Mouse (Mus musculus) forebrain, embryonic 15.5 days (tissue): ENCODE measurements around the gene Aif1l. TPM values are rescaled to one million over a fixed set of nuclear protein-coding genes. Genes with fewer than 3 reads are reported as not detected.
A peak's percentile ranks its signal among the peaks of the same experiment; 100 is the strongest.

ENCODE experiments used
- ATAC-seq: fragments of 200-750 bp; cut with Nextera tagmentation; replicated peaks from 2 replicates; pipeline ENCODE4 v1.8.0; 2017; ENCODE audit warnings: mild to moderate bottlenecking, moderate TSS enrichment, moderate library complexity
- H3K27ac ChIP-seq: fragments of 300-500 bp; sonication (generic); replicated peaks from 2 replicates; pipeline ENCODE4 v1.5.1; 2015; ENCODE audit warnings: mild to moderate bottlenecking, inconsistent platforms
- H3K27me3 ChIP-seq: fragments of 300-500 bp; sonication (generic); 2 replicates; pipeline ENCODE4 v1.6.1; 2015; ENCODE audit warnings: inconsistent platforms
- H3K36me3 ChIP-seq: fragments of 300-500 bp; sonication (generic); 2 replicates; pipeline ENCODE4 v1.6.1; 2015; ENCODE audit warnings: mild to moderate bottlenecking, inconsistent platforms
- H3K4me1 ChIP-seq: fragments of 300-500 bp; sonication (generic); 2 replicates; pipeline ENCODE4 v1.6.1; 2015; ENCODE audit warnings: inconsistent platforms
- H3K4me2 ChIP-seq: fragments of 300-500 bp; sonication (generic); replicated peaks from 2 replicates; pipeline ENCODE4 v1.6.1; 2015; ENCODE audit warnings: mild to moderate bottlenecking, inconsistent platforms
- H3K4me3 ChIP-seq: fragments of 300-500 bp; sonication (generic); 2 replicates; pipeline ENCODE4 v1.5.1; 2015; ENCODE audit warnings: mild to moderate bottlenecking, inconsistent platforms
- H3K9ac ChIP-seq: fragments of 300-500 bp; sonication (generic); replicated peaks from 2 replicates; pipeline ENCODE4 v1.6.1; 2015; ENCODE audit warnings: mild to moderate bottlenecking, inconsistent platforms
- H3K9me3 ChIP-seq: fragments of 300-500 bp; sonication (generic); 2 replicates; pipeline ENCODE4 v1.6.1; 2016; ENCODE audit warnings: inconsistent platforms
- WGBS: fragments of 180-500 bp; shearing (Covaris S2); methylation state at CpG from one replicate; pipeline ENCODE4 v1.1.7; 2015; ENCODE audit warnings: mixed read lengths; 5-methylcytosine and 5-hydroxymethylcytosine counted together
- polyA plus RNA-seq: library from polyadenylated mRNA; unstranded; fragments of >200 nt; fragmentation: Nextera tagmentation; extraction: Ambion mirVana; gene quantifications from 2 replicates; pipeline ENCODE4 v1.2.1, GENCODE M21; 2015

The Aif1l gene
- polyA plus RNA-seq, 1 experiment from 2014 or later = 52.2 TPM

DNA sequence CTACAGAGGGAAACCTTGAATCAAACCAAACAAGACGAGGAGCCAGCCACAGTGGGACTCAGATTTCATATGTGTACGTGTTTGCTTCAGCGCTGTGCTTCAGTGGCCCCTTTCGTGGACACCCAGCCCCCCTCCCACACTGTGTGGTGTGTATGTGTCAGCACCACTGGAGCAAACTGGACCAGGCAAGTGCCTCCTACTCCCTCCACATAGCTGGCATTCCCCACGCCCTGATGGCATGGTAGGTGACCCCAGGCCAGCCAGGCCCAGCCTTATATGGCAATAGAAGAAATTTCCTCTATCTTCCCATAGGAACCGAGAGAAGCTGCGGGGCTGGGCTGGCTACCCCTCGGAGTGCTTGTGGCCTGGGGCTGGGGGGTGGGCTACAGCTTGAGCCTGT is 3.7 kb downstream of the Aif1l start:
- H3K4me3 ChIP-seq = no peak overlapping the region
- H3K36me3 ChIP-seq = no peaks in the 10 kb centered on the region
- no peak overlapping the region for H3K9ac ChIP-seq
- ATAC-seq = no peak
- H3K27me3 ChIP-seq = no peaks in the 10 kb centered on the region
- no peaks in the 10 kb centered on the region for H3K9me3 ChIP-seq
- peaks cover 29% of the 10 kb centered on the region for H3K4me1 ChIP-seq
- no peak overlapping the region for H3K4me2 ChIP-seq
- WGBS = 90% methylated on average over 8 of the region's 8 CpGs
- H3K27ac ChIP-seq = no peak overlapping the region

- Histone ChIP-seq H3K9me3 (no peaks in the 10 kb centered on the region), H3K9ac (no peak overlapping the region), H3K4me2 (no peak overlapping the region), H3K4me3 (no peak overlapping the region), H3K27ac (no peak overlapping the region), H3K27me3 (no peaks in the 10 kb centered on the region), H3K4me1 (peaks cover 26% of the 10 kb centered on the region), H3K36me3 (no peaks in the 10 kb centered on the region)
- WGBS = 82% methylated on average over 9 of the region's 9 CpGs
- no peak for ATAC-seq
These were observed 4.8 kb downstream of the Aif1l start for GRCm38 (mm10) chr2:31954779-31955181.

GRCm38 (mm10) chr2:31955686-31956085 is 5.7 kb downstream of the Aif1l start:
- no peaks in the 10 kb centered on the region for H3K9me3 ChIP-seq
- ATAC-seq = no peak
- H3K4me1 ChIP-seq = peaks cover 21% of the 10 kb centered on the region
- H3K4me2 ChIP-seq = no peak overlapping the region
- no peak overlapping the region for H3K4me3 ChIP-seq
- H3K27ac ChIP-seq = no peak overlapping the region
- no peak overlapping the region for H3K9ac ChIP-seq
- no peaks in the 10 kb centered on the region for H3K36me3 ChIP-seq
- no peaks in the 10 kb centered on the region for H3K27me3 ChIP-seq
- 85% methylated on average over 5 of the region's 5 CpGs for WGBS

GRCm38 (mm10) chr2:31957211-31957610 is 7.3 kb downstream of the Aif1l start:
- Histone ChIP-seq H3K27me3 (no peaks in the 10 kb centered on the region), H3K9ac (no peak overlapping the region), H3K9me3 (no peaks in the 10 kb centered on the region), H3K36me3 (no peaks in the 10 kb centered on the region), H3K4me1 (peaks cover 14% of the 10 kb centered on the region), H3K27ac (no peak overlapping the region), H3K4me2 (no peak overlapping the region), H3K4me3 (no peak overlapping the region)
- no peak for ATAC-seq
- 92% methylated on average over 10 of the region's 10 CpGs for WGBS

- H3K27ac ChIP-seq = peak overlapping the region; percentile 90
- no peaks in the 10 kb centered on the region for H3K36me3 ChIP-seq
- no peak overlapping the region for H3K4me2 ChIP-seq
- H3K27me3 ChIP-seq = no peaks in the 10 kb centered on the region
- WGBS = 95% methylated on average over 8 of the region's 8 CpGs
- ATAC-seq = no peak
- H3K9me3 ChIP-seq = no peaks in the 10 kb centered on the region
- peaks cover 22% of the 10 kb centered on the region for H3K4me1 ChIP-seq
- H3K9ac ChIP-seq = no peak overlapping the region
- no peak overlapping the region for H3K4me3 ChIP-seq
These were observed 11.0 kb downstream of the Aif1l start for GRCm38 (mm10) chr2:31960986-31961385.

DNA sequence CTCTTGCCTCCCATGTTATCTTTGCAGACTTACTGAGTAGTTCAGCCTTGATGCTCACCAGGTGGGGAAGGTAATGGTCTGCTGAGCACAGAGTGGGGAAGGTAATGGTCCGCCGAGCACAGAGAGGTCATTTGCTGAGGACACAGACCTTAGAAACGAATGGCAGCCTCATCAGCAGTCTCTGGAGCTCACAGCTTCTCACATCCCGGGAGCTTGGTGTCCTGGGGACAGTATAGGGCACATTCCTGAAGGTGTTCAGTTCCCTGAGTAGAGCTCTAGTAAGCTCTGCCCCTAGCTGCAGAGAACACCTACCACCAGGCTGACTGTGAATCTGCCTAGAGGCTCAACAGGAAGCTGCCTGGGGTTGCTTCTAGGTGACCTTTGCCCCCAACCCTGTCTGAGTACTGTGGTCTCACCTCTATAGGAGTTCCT is 11.9 kb downstream of the Aif1l start:
- Histone ChIP-seq H3K27me3 (no peaks in the 10 kb centered on the region), H3K4me3 (no peak overlapping the region), H3K4me2 (no peak overlapping the region), H3K4me1 (peaks cover 22% of the 10 kb centered on the region), H3K27ac (peak overlapping the region; percentile 90), H3K36me3 (no peaks in the 10 kb centered on the region), H3K9ac (no peak overlapping the region), H3K9me3 (no peaks in the 10 kb centered on the region)
- 55% methylated on average over 4 of the region's 4 CpGs for WGBS
- ATAC-seq = 0 out of 2 replicates have a peak, but pooled peaks have one; percentile 3

DNA sequence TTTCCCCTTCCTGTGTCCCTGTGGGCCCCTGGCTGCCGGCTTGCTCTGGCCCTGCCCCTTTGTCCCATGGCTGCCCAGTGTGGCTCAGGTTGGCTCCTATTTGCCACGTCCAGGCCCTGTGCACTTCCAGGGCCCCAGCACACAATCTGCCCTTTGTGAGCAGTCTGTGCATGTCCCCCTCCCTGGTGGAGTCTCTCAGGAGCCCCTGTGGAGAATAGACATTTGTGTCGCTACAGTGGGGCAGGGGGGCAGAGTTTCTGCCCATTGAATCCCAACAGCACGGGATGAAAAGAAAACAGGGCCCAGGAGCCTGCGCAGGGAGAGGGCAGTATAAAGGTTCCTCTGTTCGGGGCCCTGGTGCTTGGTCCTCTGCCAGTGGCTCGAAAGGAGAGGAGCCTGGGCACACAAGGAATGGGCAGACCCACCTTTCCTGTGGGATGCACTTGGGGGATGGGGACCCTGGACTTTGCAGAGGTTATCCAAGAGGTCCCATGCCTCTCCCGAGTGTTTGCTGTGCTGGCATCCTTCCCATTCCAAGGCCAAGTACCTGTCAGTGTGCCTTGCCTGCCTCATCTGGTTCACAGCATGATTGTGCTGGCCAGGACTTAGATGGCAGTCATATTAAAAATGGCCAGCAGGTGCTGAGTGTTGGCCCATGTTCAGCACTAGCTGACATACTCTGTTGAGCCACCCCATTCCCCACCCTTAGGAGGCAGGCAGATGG is 12.7 kb downstream of the Aif1l start:
- peak; percentile 94 for ATAC-seq
- H3K4me2 ChIP-seq = no peak overlapping the region

GRCm38 (mm10) chr2:31963491-31963890 is 13.6 kb downstream of the Aif1l start:
- Histone ChIP-seq H3K4me2 (no peak overlapping the region), H3K27me3 (no peaks in the 10 kb centered on the region), H3K36me3 (no peaks in the 10 kb centered on the region), H3K9me3 (no peaks in the 10 kb centered on the region), H3K4me1 (peaks cover 22% of the 10 kb centered on the region), H3K4me3 (no peak overlapping the region), H3K9ac (no peak overlapping the region), H3K27ac (peak overlapping the region; percentile 90)
- no peak; the same call in 1 of the 2 replicates for ATAC-seq
- 65% methylated on average over 7 of the region's 7 CpGs for WGBS

More for the DNA sequence above, 12.7 kb downstream of the Aif1l start:
- Histone ChIP-seq H3K4me1 (peaks cover 22% of the 10 kb centered on the region), H3K9ac (peak overlapping the region; percentile 28; the same call in 1 of the 2 replicates), H3K27me3 (no peaks in the 10 kb centered on the region), H3K4me3 (no peak overlapping the region), H3K27ac (peak overlapping the region; percentile 90), H3K36me3 (no peaks in the 10 kb centered on the region), H3K9me3 (no peaks in the 10 kb centered on the region)
- 10% methylated on average over 8 of the region's 8 CpGs for WGBS

DNA sequence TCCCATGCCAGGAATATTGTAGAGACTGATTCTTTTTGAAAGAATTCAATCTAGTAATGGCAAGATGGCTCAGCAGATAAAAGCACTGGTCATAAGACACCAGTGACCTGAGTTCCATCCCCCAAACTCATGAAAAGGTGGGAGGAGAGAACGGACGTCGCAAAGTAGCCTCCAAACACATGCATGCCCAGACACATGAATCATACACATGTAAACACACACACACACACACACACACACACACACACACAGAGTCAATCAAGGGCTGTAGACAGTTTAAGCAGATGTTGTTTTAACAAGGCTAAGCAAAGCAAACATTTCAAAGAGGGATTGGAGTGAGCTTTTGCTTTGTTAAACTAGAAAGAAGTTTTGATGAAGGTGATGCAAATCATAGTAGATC is 14.3 kb downstream of the Aif1l start:
- no peak overlapping the region for H3K4me3 ChIP-seq
- no peaks in the 10 kb centered on the region for H3K36me3 ChIP-seq
- ATAC-seq = no peak
- no peak overlapping the region for H3K4me2 ChIP-seq
- peaks cover 22% of the 10 kb centered on the region for H3K4me1 ChIP-seq
- peak overlapping the region; percentile 47 for H3K27ac ChIP-seq
- H3K9ac ChIP-seq = no peak overlapping the region
- H3K27me3 ChIP-seq = no peaks in the 10 kb centered on the region
- 89% methylated on average over 3 of the region's 3 CpGs for WGBS
- no peaks in the 10 kb centered on the region for H3K9me3 ChIP-seq

DNA sequence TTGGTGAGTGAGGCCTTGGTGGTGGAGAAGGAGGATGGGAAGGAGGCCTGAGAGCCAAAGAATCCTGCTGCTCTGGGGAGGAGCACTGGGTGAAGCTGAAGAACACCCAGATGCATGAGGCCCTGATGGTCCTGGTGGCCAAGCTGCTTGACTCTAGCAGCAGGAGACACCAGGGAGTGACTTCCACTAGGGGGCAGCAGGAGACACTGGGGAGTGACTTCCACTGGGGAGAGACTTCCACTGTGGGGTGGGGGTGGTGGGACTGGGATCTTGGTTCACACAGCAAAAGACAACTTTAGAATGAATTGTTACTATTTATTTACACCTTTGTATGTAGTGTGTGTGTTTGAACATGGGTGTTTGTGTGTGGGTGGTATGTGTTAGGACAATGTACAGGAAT is 15.2 kb downstream of the Aif1l start:
- Histone ChIP-seq H3K4me3 (no peak overlapping the region), H3K27ac (no peak overlapping the region), H3K4me1 (peaks cover 22% of the 10 kb centered on the region), H3K9ac (no peak overlapping the region), H3K27me3 (no peaks in the 10 kb centered on the region), H3K4me2 (no peak overlapping the region), H3K36me3 (no peaks in the 10 kb centered on the region), H3K9me3 (no peaks in the 10 kb centered on the region)
- no peak for ATAC-seq

DNA sequence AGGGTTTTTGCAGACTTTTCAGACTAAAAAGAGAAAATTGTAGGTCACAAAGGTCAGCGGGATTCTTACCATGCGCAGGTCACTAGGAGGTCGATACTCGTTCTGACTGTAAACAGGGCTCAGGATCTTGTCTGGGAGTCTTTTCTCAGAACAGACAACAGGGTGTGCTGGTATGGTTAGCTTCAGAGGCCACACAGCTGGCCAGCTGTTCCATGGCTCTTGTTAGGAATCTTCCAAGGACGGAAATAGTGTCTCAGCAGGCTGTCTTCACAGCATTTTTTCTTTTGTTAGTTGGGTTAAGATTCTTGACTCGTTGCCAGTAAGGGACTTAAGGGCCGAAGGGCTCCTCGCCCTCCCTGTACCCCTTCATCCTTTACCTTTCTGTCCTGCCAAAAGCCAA is 16.9 kb downstream of the Aif1l start:
- Histone ChIP-seq H3K4me2 (no peak overlapping the region), H3K9ac (no peak overlapping the region), H3K4me1 (peaks cover 18% of the 10 kb centered on the region), H3K4me3 (no peak overlapping the region), H3K9me3 (no peaks in the 10 kb centered on the region), H3K27ac (no peak overlapping the region), H3K36me3 (peaks cover 12% of the 10 kb centered on the region), H3K27me3 (no peaks in the 10 kb centered on the region)
- WGBS = 71% methylated on average over 8 of the region's 8 CpGs
- ATAC-seq = no peak

DNA sequence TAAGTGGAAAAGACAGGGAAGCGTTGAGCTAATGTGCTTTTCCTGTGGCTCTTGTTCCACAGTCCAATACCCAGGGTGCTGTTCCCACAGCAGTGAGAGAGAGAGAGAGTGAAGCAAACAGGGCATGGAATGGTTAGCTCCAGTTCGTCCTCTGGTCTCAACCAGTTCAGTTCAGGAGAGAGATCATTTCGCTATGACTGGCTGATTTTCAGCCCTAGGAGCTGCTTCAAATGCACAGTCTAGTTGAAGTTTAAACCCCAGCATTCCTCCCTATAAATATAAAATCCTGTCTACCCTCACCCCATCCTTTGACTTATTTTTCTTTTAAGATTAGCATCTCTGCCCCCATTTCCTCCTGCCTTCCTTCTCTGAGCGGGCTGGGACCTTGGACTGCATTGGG is 22.6 kb downstream of the Aif1l start:
- no peaks in the 10 kb centered on the region for H3K27me3 ChIP-seq
- H3K9me3 ChIP-seq = no peaks in the 10 kb centered on the region
- H3K4me2 ChIP-seq = no peak overlapping the region
- H3K4me3 ChIP-seq = no peak overlapping the region
- H3K9ac ChIP-seq = no peak overlapping the region
- H3K27ac ChIP-seq = no peak overlapping the region
- H3K36me3 ChIP-seq = peaks cover 34% of the 10 kb centered on the region
- WGBS = 90% methylated on average over 4 of the region's 4 CpGs
- ATAC-seq = no peak
- H3K4me1 ChIP-seq = peaks cover 17% of the 10 kb centered on the region
